Mouse (Mus musculus) kidney, embryonic 16.5 days (tissue): ENCODE results near the gene Ltbp3. TPM values are rescaled to one million over a fixed set of nuclear protein-coding genes. Genes with fewer than 3 reads are reported as not detected.

Experiments
- ATAC-seq: fragments of 200-750 bp; cut with Nextera tagmentation; 2 replicates; pipeline ENCODE4 v1.8.0; 2017; ENCODE audit warnings: moderate TSS enrichment; ENCODE audit not compliant: low FRiP score, low TSS enrichment
- H3K27ac ChIP-seq: fragments of 300-500 bp; sonication (generic); 2 replicates; pipeline ENCODE4 v1.5.1; 2014; ENCODE audit warnings: low read length
- H3K27me3 ChIP-seq: fragments of 300-500 bp; sonication (generic); 2 replicates; pipeline ENCODE4 v1.6.1; 2014; ENCODE audit warnings: low read length, control low read depth, mixed read lengths; ENCODE audit not compliant: insufficient read depth
- H3K36me3 ChIP-seq: fragments of 300-500 bp; sonication (generic); 2 replicates; pipeline ENCODE4 v1.6.1; 2014; ENCODE audit warnings: low read length, control low read depth, mixed read lengths; ENCODE audit not compliant: insufficient read depth
- H3K4me1 ChIP-seq: fragments of 300-500 bp; sonication (generic); 2 replicates; pipeline ENCODE4 v1.6.1; 2014; ENCODE audit warnings: low read length, control low read depth, mixed read lengths; ENCODE audit not compliant: insufficient read depth
- H3K4me2 ChIP-seq: fragments of 300-500 bp; sonication (generic); replicated peaks from 2 replicates; pipeline ENCODE4 v1.6.1; 2014; ENCODE audit warnings: low read depth, low read length
- H3K4me3 ChIP-seq: fragments of 300-500 bp; sonication (generic); 2 replicates; pipeline ENCODE4 v1.5.1; 2014; ENCODE audit warnings: mild to moderate bottlenecking, low read length
- H3K9ac ChIP-seq: fragments of 300-500 bp; sonication (generic); replicated peaks from 2 replicates; pipeline ENCODE4 v1.6.1; 2014; ENCODE audit warnings: low read length
- H3K9me3 ChIP-seq: fragments of 300-500 bp; sonication (generic); 2 replicates; pipeline ENCODE4 v1.6.1; 2016; ENCODE audit warnings: low read length, control low read depth
- WGBS: fragments of 180-500 bp; shearing (Covaris S2); extraction: QIAGEN DNeasy Blood & Tissue Kit; methylation state at CpG from one replicate; pipeline ENCODE4 v1.1.7; 2014; 5-methylcytosine and 5-hydroxymethylcytosine counted together
- polyA plus RNA-seq: library from polyadenylated mRNA; unstranded; fragments of >200 nt; fragmentation: Nextera tagmentation; extraction: Ambion mirVana; gene quantifications from 2 replicates; pipeline ENCODE4 v1.2.1, GENCODE M21; 2015

Ltbp3 gene
- polyA plus RNA-seq, 1 experiment from 2014 or later, result 21.5 TPM

- Histone ChIP-seq H3K27ac (peak overlapping the region; percentile 73), H3K4me3 (peak overlapping the region; percentile 71), H3K36me3 (peaks cover 37% of the 10 kb centered on the region), H3K4me1 (peaks cover 22% of the 10 kb centered on the region), H3K9ac (peak overlapping the region; percentile 83), H3K9me3 (no peaks in the 10 kb centered on the region), H3K27me3 (no peaks in the 10 kb centered on the region), H3K4me2 (peak overlapping the region; percentile 96)
- no peak for ATAC-seq
- WGBS, result 5% methylated on average over 7 of the region's 7 CpGs
These were observed 56.8 kb downstream of the Ltbp3 start for GRCm38 (mm10) chr19:5797381-5798111.

DNA sequence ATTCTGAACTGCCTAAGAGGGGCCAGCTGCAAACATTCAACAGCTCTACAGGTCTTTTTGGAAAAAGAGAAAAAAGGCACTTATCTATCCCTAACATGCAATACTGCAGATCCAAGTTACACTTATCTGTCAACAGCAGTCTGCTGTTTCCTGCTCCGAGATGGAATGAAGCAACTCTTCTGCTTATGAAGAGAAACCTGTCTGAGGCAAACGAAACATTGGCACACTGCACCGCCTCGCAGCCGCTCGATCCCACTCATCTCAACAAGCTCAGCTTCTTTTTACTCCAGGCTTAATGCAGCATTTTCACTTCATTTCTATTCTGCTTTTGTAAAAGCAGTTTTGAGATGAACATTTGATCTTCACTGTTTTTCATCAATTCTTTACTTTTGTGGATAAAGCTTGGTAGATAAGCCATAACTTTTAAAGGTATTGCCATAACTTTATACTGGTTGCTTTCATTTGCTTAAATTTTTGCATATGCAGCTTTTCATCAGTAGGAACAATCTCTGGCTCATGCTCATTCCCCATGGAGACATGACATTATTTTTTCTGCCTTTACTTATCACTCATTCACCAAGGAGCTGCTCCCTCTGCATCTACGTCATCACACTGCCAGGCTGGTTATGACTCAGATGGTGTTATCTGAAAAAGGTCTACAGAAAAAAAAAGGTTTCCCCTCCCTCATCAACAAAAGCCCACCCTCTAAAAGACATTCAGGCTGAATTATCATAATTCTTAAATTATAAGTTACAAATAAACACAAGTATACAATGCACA lies 58.2 kb downstream of the Ltbp3 start:
- H3K27ac ChIP-seq, result peak overlapping the region; percentile 56; the same call in 1 of the 2 replicates

DNA sequence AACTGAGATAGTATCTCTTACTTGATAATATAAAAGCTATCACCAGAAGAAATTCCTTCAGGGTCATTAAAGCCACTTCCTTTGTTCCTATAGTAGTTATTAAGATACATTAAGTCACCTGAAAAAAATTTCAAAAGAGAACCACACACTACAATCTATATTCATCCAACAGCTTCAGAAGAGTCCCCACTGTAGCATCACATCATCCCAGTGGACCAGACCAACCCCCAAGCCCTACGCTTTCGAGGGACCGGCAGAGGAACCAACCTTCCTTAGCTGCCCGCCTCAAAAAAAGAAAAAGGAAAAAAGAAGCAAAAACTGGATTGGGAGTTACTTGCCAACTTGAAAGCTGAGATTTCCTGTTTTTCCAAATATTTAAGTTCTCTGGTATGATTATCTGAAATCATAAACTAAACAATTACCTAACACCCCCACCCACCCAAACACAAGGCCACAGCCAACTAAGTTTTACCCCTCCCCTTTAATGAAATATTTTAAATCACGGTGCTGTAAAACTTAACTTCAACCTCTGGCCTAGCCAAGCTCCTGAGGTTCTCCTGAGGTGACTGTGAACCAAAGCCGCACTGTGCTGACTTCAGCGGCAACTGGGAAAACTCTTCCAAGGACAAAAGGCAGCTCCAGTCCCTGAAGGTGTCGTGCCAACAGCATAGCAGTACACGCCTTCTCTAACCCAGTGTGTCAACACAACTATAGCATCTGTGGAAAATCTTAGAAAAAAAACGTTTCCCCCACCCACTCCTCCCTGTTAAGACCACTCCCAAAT lies 59.1 kb downstream of the Ltbp3 start:
- no peak for ATAC-seq
- H3K36me3 ChIP-seq, result peaks cover 37% of the 10 kb centered on the region
- peak overlapping the region; percentile 71 for H3K4me3 ChIP-seq
- peak overlapping the region; percentile 91 for H3K27ac ChIP-seq
- H3K4me2 ChIP-seq, result peak overlapping the region; percentile 91
- no peaks in the 10 kb centered on the region for H3K9me3 ChIP-seq
- H3K9ac ChIP-seq, result peak overlapping the region; percentile 97
- 0% methylated on average over 10 of the region's 10 CpGs for WGBS
- no peaks in the 10 kb centered on the region for H3K27me3 ChIP-seq
- peaks cover 33% of the 10 kb centered on the region for H3K4me1 ChIP-seq

More for the DNA sequence above, 58.2 kb downstream of the Ltbp3 start:
- Histone ChIP-seq H3K4me3 (peak overlapping the region; percentile 71), H3K4me2 (peak overlapping the region; percentile 96), H3K9me3 (no peaks in the 10 kb centered on the region), H3K4me1 (peaks cover 25% of the 10 kb centered on the region), H3K27me3 (no peaks in the 10 kb centered on the region), H3K36me3 (peaks cover 37% of the 10 kb centered on the region), H3K9ac (peak overlapping the region; percentile 84)
- no peak for ATAC-seq
- WGBS, result 0% methylated on average over 7 of the region's 7 CpGs

GRCm38 (mm10) chr19:5800350-5800631 lies 59.6 kb downstream of the Ltbp3 start:
- no peak for ATAC-seq
- WGBS, result 0% methylated on average over 2 of the region's 2 CpGs

GRCm38 (mm10) chr19:5800632-5801431 lies 60.1 kb downstream of the Ltbp3 start:
- ATAC-seq, result no peak
- H3K27ac ChIP-seq, result peak overlapping the region; percentile 91
- H3K27me3 ChIP-seq, result no peaks in the 10 kb centered on the region
- WGBS, result under 1% methylated on average over 19 of the region's 19 CpGs
- peak overlapping the region; percentile 91 for H3K4me2 ChIP-seq
- no peaks in the 10 kb centered on the region for H3K9me3 ChIP-seq
- peak overlapping the region; percentile 71 for H3K4me3 ChIP-seq
- peak overlapping the region; percentile 97 for H3K9ac ChIP-seq
- H3K4me1 ChIP-seq, result peaks cover 44% of the 10 kb centered on the region
- peaks cover 31% of the 10 kb centered on the region for H3K36me3 ChIP-seq

More at GRCm38 (mm10) chr19:5800350-5800631, 59.6 kb downstream of the Ltbp3 start:
- Histone ChIP-seq H3K27ac (peak overlapping the region; percentile 91), H3K36me3 (peaks cover 36% of the 10 kb centered on the region), H3K9ac (peak overlapping the region; percentile 97), H3K4me1 (peaks cover 39% of the 10 kb centered on the region), H3K4me2 (peak overlapping the region; percentile 91), H3K9me3 (no peaks in the 10 kb centered on the region), H3K27me3 (no peaks in the 10 kb centered on the region), H3K4me3 (peak overlapping the region; percentile 71)

GRCm38 (mm10) chr19:5801432-5801964 lies 60.8 kb downstream of the Ltbp3 start:
- H3K4me2 ChIP-seq, result peak overlapping the region; percentile 91

DNA sequence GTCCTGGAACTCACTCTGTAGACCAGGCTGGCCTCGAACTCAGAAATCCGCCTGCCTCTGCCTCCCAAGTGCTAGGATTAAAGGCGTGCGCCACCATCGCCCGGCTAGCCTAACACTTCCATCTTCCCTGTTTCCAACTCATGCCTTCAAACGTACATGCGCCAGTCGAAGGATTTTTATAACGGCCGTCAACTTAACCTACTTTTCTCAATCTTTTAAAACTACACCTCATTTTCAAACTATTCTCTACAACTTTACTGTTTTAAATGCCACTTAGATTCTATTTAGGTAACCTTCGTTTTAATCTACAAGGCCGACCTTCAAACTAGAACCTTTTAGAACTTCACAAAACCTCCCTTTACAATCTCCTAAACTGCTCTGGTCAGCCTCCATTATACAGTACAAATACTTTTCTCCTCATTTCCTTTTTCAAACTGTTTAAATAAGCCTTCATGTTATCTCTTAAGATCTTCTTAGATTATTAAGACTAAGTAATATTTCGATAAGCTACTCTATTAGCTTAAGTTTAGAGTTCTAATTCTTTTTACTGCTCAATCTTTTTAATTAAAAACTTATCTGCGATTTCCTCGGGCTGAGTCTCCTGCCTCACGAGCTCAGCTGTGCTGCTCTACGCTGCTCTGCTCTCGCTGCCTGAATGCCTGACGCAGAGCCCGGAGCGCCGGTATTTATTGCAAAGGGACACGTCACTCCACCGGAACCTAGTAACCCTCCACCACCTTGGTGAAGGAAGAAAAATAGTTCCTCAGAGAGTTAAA lies 61.5 kb downstream of the Ltbp3 start:
- Histone ChIP-seq H3K36me3 (peaks cover 17% of the 10 kb centered on the region), H3K4me1 (peaks cover 43% of the 10 kb centered on the region), H3K27ac (peak overlapping the region; percentile 100), H3K9ac (peak overlapping the region; percentile 91), H3K27me3 (no peaks in the 10 kb centered on the region), H3K4me3 (peak overlapping the region; percentile 71), H3K9me3 (no peaks in the 10 kb centered on the region), H3K4me2 (peak overlapping the region; percentile 91)
- WGBS, result under 1% methylated on average over 25 of the region's 25 CpGs
- ATAC-seq, result no peak

More at GRCm38 (mm10) chr19:5801432-5801964, 60.8 kb downstream of the Ltbp3 start:
- peak overlapping the region; percentile 71 for H3K4me3 ChIP-seq
- peak overlapping the region; percentile 97 for H3K9ac ChIP-seq
- ATAC-seq, result no peak
- peaks cover 44% of the 10 kb centered on the region for H3K4me1 ChIP-seq
- peaks cover 24% of the 10 kb centered on the region for H3K36me3 ChIP-seq
- H3K9me3 ChIP-seq, result no peaks in the 10 kb centered on the region
- WGBS, result 2% methylated on average over 3 of the region's 3 CpGs
- peak overlapping the region; percentile 91 for H3K27ac ChIP-seq
- H3K27me3 ChIP-seq, result no peaks in the 10 kb centered on the region

DNA sequence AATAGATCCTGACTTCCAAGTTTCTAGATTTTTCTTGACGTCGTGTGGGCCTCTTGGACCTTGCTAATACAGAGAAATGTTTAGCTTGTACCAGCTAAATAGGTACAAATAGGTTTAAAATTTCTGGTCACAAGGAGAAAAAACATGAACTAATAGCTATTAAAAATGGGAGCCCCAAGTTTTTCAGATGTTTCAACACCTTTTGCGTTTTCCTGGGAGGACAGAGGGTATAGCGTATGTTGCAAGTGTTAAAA lies 62.0 kb downstream of the Ltbp3 start:
- peak overlapping the region; percentile 91 for H3K4me2 ChIP-seq
- peak overlapping the region; percentile 91 for H3K9ac ChIP-seq
- H3K27ac ChIP-seq, result peak overlapping the region; percentile 100
- 0% methylated on average over 4 of the region's 4 CpGs for WGBS
- no peaks in the 10 kb centered on the region for H3K9me3 ChIP-seq
- H3K27me3 ChIP-seq, result no peaks in the 10 kb centered on the region
- ATAC-seq, result no peak
- H3K36me3 ChIP-seq, result peaks cover 12% of the 10 kb centered on the region
- peak overlapping the region; percentile 71 for H3K4me3 ChIP-seq
- H3K4me1 ChIP-seq, result peaks cover 41% of the 10 kb centered on the region
